Mouse (Mus musculus): ENCODE measurements at regions not wholly inside any gene's neighbourhood (a gene's known extent, or its start where the extent isn't known, plus 50 kb on each side); places are given as distances from the start of the nearest gene placed in this dataset.

- TF ChIP-seq CTCF (IDR thresholded peaks at IDR 0.05; ENCODE audit: borderline replicate concordance, insufficient read depth, low read depth, low read length) (no peak), POLR2A (IDR thresholded peaks at IDR 0.05; ENCODE audit: borderline replicate concordance, insufficient read depth, low read length) (no peak)
Measured at GRCm38 (mm10) chr10:97332639-97333038, 146.8 kb upstream of the Dcn start.
